Mouse (Mus musculus) heart, postnatal 0 days (tissue): Measurements from ENCODE around the gene Camkmt.

Experiments
- CTCF ChIP-seq: IDR thresholded peaks from 2 replicates; pipeline ENCODE4 v1.5.1; 2016; ENCODE audit warnings: antibody characterized with exemption, control low read depth, low read depth
- EP300 ChIP-seq: IDR thresholded peaks from 2 replicates; pipeline ENCODE4 v1.6.1; 2016; ENCODE audit warnings: antibody characterized with exemption, low read depth

DNA sequence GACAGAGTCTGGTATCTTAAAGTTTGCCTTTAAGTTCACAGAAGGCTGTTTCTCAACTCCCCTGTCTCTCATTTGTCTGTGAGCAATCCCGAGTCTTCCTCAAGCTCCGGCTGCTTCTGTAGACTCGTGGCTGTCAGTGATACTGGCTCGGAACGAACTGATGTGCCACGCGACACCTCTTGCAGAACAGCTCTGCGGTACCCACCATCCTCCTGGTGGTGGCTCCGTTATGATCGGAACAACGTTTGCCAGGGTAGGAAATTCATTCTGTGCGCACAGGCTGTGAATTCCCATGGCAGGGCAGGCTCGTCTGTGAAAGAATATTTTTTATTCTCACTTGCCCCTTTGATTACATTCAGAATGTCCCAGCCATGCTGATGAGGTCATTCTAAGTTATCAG, 221.0 kb downstream of the Camkmt start:
- TF ChIP-seq CTCF (no peak), EP300 (no peak)
